Mouse (Mus musculus) ovary, adult 2 months (tissue): Measurements from ENCODE around the gene Pde6d. TPM values are rescaled to one million over a fixed set of nuclear protein-coding genes. Genes with fewer than 3 reads are reported as not detected.

Experiments used
- polyA plus RNA-seq: library from polyadenylated mRNA; depleted of rRNA; stranded (reverse); fragments of >200 nt; gene quantifications from 2 replicates; pipeline ENCODE4 v1.2.3, GENCODE M21; 2012; rRNA removed

The Pde6d gene
- 18.4 and 21.8 TPM in 2 replicates for polyA plus RNA-seq

DNA sequence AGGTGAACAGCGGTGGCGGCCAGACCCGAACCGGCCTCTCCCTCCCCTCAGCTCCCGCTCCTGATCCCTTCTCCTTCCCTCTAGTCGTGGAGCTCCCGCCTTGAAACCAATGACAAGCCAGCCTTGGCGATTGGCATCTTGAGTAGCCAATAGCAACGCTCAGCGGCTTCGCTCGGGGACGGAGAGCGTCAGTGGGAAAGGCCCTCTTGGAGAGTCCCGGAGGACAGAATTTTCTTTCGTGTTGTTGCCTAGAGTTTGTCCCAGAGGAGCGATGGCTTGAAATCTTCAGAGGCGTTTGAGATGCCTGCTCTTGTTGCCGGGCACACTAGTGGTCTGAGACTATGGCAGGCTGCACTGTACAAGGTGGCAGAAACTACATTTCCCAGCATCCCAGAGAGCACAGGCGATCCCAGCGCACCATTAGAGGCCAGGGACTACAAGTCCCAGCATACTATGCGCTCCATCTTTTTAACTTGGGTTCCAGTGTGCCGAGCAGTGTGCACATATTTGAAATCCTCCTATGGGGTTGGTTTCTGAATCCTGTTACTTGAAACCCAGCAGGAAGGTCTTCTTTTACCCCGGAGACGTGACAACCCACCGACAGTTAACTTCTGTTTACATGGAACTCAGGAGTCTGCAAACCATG lies at the start of gene Pde6d, which contains the start of gene Cops7b:
TSS of gene Pde6d (minus strand) at position 179 of the 646 bp plus-strand sequence.
TSS of gene Cops7b (plus strand) at position 454 of the 646 bp plus-strand sequence.

DNA sequence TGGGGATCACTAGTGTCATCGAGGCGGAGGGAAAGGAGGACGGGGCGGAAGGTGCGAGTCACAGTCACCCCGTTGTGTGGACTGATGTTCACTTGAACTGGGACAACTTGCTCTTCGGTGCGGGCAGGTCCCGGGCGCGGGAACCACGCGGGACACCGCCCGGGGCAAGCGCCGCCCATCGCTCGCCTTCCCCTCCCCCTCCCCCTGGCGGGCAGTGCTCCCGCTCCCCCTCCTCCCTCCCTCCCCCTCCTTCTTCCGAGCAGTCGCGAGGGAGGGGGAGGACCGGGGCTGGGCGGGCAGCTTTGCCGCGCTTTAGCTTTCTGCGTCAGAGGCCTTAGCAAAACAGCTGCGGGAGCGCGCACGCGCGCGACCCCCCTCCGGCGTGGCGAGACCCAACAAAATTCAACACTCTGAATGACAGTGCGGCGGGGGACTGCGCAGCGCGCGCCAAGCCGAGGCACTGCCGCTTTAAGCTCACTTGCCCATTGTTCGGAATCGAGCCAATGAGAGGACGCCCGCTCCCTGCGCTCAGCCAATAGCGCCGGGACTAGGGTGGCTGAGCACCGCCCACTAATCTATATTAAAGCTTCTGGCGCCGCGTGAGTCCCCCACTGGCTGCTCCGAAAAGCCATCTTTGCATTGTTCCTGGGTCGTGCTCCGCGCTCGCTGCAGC lies 56.2 kb downstream of the Pde6d start, which contains the start of gene Ptma:
TSS of gene Ptma (plus strand) at position 611 of the 673 bp plus-strand sequence.

Other genes starting within 250 kb of the Pde6d start
- 5.5 and 10.2 TPM in 2 replicates for gene Ncl, start 223.2 kb downstream of the Pde6d start, polyA plus RNA-seq
- 0.52 and 0.76 TPM in 2 replicates for gene Nmur1, start 156.4 kb downstream of the Pde6d start, polyA plus RNA-seq
- gene Tex44, start 156.3 kb downstream of the Pde6d start, polyA plus RNA-seq: 0.08 TPM in 1 of 2 replicates, not detected in the other
- 1,236 and 2,236 TPM in 2 replicates for gene Ptma, start 55.9 kb downstream of the Pde6d start, polyA plus RNA-seq
- gene Cops7b, start 275 bp upstream of the Pde6d start, polyA plus RNA-seq: 31.6 and 35.9 TPM in 2 replicates
- gene Nppc, start 87.9 kb upstream of the Pde6d start, polyA plus RNA-seq: 48.2 and 65.7 TPM in 2 replicates
- gene Dis3l2, start 121.2 kb upstream of the Pde6d start, polyA plus RNA-seq: 20.7 and 22.9 TPM in 2 replicates